Mouse (Mus musculus) embryo, embryonic 10.5 days (tissue): ENCODE data around the gene Prdm8.

Experiments used
- DNase-seq: peaks from one replicate; pipeline ENCODE4 v3.0.0-alpha.2; 2015; ENCODE audit warnings: low spot score

Prdm8 gene

GRCm38 (mm10) chr5:98184971-98185805 is 18.2 kb downstream of the Prdm8 start:
- DNase-seq: peak; percentile 83

GRCm38 (mm10) chr5:98185806-98186751 is 19.1 kb downstream of the Prdm8 start:
- DNase-seq: peak; percentile 64

- peak; percentile 35 for DNase-seq
These were observed 22.5 kb downstream of the Prdm8 start for GRCm38 (mm10) chr5:98189181-98190180.

- peak; percentile 20 for DNase-seq
These were observed 25.4 kb downstream of the Prdm8 start for GRCm38 (mm10) chr5:98192295-98192983.

- DNase-seq: no peak
These were observed 28.0 kb downstream of the Prdm8 start for GRCm38 (mm10) chr5:98194959-98195358.

DNA sequence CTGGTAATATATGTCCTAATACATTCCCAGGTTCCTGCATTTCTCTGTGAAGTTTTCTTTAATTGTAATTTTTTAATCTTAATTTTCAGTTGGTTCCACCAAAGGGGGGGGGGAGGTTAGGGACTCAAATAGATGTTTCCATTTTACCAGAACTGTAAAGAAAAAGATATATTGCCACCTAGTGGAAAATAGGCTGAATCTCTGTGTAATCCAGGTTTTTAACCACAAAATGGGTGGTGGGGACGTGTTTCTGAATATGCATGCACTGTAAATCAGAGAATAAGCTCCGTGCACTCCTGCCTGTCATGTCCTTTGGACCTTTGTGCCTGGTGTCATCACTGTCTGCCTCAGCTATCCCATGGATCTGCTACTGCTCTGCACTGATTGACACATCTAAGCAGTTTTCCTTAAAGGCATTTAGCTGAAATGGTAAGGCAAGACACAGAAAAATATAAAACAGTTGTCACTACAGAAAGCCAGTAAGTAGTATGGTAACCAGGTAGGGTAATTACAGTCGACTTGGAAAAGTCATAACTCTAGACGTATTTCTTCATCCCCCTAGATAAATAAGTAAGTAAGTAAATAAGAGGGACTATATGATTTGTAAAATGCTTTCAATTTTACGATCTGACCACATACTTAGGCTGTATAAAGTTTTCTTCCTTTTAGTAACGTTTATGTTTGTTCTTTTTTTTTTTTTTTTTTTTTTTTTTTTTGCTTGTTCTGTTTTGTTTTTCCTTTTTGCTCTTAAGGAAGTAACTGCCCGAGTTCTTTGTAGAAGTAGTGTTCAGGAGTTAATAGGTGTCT is 31.6 kb downstream of the Prdm8 start:
- DNase-seq: peak; percentile 55

DNA sequence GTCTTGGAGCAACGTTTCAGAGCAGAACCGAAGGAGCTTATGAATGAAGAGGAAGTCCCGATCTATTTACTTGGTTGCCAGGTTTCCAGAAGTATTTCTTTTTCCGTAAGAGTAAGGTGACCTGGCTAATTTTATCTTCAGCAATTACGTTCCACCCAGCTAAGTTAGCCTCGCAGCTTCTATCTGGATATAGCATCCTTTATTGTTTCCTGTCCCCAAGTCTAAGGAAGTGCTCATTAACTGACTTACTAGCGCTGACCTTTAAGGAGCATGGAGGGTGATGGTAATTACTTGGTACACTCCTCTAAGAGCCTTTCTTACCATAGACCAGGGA is 32.2 kb downstream of the Prdm8 start:
- no peak for DNase-seq

- no peak for DNase-seq
These were observed 34.6 kb downstream of the Prdm8 start for GRCm38 (mm10) chr5:98201606-98202005.

- no peak for DNase-seq
These were observed 36.0 kb downstream of the Prdm8 start for GRCm38 (mm10) chr5:98202996-98203395.

DNA sequence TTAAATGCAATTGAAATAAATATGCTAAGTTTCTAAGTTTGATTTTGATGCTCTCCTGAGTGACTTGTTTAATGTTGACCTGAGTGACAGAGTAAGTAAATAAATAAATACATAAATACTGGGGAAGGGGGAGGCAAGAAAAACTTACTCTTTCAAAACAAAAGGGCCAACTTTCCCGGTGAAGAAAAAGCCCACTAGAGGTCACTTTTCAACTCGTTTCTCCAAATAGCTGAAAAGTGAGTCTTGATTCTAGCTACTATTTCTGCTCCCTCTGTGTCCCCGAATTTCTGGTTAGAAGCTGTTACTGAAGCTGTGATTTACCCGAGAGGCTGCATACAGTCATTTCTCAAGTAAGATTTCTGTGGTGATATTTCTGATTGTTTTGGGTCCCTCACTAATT is 45.5 kb downstream of the Prdm8 start:
- DNase-seq: no peak

- no peak for DNase-seq
These were observed 55.0 kb downstream of the Prdm8 start for GRCm38 (mm10) chr5:98221956-98222355.

DNA sequence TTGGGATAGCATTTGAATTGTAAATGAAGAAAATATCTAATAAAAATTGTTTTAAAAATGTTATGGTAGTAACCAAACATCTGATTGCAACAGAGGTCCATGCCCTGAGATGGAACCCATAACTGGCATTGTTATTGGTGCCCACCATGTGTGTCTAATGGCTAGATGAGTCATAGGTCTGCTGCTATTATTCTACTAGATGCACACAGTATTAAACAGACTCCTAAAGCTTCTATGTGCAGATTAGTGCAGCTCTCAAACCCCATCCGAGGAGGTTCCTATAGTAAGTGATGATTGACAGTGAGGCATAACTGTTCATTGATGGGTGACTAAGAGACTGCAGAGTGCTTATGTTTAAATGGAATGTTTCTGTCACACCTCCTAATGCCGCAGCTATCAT is 59.7 kb downstream of the Prdm8 start:
- no peak for DNase-seq

GRCm38 (mm10) chr5:98229456-98229855 is 62.5 kb downstream of the Prdm8 start:
- no peak for DNase-seq

DNA sequence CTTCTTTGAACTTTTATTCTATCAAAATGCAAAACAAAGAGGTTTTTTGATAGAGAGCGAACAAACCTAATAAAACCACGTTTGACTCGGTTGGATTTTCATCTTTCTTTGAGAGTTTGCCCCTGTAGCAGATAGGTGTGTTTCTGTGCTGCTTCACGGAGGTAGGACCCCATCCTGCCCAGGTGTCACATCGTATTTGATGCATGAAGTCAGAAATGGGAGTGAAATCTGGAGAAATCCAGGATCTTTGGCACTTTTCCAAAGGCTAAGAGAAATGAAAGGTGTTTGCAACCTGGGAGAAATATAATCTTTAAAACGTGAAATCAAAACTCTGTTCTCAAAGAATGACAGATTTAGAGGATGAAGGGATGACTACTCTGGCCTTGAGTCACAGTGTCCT is 71.5 kb downstream of the Prdm8 start:
- DNase-seq: no peak
